Mouse (Mus musculus): ENCODE measurements around the gene Fryl.

The Fryl gene

DNA sequence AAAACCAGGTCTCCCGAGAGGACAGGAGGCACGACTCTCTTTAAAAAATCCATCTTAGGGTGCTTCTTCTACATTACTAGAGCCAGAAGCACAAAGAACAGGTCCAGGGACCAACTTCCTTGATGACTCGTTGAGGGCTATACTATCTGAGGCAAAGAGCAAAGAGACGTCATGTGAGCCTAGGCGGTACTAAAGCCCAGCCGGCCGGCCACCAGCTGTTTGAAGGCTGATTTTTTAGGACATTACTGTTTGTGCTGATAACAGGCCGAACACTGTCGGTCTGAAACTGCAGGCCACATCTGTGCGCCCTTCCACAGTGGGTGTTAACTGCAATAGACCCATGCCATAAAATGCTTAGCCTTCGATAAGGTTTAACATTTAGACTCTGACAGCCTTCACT, 64.7 kb downstream of the Fryl start:
- no peak for DNase-seq

DNA sequence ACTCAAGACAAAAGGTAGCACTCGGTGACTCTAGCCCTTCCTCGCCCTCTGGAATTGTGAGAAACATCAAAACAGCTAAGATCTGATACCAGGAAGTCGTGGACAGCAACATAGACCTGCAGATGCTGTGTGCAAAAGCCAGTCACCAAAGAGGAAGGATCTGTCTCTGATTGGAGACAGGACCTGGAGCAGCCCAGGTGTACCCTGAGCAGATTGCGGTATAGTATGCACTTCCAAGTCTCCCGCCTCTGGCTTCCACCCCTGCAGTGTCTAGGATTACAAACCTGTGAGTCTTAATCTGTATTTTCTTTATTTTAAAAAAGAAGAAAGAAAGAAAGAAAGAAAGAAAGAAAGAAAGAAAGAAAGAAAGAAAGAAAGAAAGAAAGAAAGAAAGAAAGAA, 66.3 kb downstream of the Fryl start:
- no peak for DNase-seq

DNA sequence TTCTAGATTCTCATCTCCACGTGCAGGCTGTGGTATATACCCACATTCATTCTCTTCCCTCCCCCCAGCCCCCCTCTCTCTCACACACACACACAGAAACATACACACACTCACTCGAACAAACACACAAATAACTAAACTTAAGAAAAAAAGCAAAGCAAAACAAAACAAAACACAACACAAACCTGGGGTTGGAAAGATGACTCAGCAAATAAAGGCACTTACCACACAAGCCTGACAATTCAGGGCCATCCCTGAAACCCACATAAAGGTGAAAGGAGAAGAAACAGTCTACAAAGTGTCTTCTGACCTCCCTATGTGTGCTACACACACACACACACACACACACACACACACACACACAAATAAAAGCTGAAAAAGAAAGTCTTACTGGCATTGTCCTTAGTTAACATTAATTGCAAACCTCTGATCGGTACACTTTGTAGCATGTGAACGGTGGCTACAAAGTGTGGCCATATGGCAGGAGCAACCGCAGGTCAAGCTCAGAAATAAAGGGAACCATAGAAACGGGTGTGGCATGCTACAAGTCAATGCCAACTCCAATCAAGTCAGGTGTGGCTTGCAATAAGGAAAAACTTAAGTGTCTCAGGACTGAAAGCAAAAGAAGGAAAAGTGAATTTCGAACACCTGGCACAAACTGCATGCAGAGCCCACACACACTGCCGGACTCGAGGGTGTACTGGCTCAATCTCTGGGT, 66.8 kb downstream of the Fryl start:
- DNase-seq = no peak

DNA sequence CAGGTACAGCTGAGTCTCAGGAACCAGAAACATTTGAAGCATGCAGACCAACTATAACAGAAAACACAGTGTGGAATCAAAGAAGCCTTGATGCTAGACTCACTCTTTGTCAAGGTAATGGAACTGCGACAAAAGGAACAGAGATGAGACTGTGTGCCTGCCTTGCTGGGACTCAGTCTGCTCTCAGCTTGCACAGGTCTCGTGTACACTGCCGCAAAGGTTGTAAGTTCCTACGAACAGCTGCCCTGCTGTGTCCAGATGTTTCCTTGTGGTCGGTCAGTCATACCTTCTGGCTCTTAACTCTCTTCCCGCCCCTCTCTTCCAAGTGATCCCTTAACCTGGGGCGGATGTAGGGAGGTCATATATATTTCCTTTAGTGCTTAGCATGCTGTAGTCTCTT, 67.8 kb downstream of the Fryl start:
- DNase-seq = no peak

DNA sequence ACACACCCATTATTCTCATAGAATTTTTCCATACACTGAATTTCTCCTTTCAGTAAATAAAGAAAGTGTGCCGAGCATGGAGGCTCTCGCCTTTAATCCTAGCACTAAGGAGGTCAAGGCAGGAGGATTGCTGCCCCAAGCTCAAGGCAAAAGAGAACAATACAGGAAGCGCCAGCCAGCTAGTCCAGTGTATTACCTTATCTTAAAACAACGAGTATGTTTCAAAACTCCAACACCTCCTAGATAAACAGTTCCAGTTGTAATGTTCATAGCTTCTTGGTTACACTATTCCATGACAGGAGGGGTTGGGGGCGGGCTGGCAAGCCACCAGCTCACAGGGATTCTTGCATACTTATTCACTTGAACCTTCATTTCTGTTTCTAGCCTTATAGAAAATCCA, 68.3 kb downstream of the Fryl start:
- DNase-seq = no peak

DNA sequence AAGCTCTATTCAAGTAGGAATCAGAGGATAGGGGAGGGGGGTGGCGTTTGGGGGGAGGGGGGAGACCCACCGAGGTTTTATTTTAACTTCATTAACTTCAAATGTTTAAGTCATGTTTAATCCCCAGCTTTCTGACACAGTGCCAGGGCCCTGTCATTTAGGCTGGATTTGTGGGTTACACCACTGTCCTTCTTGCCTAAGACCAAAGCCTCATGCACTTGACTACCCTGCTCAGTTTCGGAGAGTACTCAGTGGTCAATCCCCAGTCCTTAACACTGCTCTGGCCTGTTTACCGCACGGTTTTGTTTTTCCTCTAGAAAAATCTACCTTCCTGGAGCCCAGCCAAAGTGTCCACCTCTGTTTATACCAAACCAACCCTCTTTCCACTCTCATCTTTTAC, 69.5 kb downstream of the Fryl start:
- no peak for DNase-seq

DNA sequence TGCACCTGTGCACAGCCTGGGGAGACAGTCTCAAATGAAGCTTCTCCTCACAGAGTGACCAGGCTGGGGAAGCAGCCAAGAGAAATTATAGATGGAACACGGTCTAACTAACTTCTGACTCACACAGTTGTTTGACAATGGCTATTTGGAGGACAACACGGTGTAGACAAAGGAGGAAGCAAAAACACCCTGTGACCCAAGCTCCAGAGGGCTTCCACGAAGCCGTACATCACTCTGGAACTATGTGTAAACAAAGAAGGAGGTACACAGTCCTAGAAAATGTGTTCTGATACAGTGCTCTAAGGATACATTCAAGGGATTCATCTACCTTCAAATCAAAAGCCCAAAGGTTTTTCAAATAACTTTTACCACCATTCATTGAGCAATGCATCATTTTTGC, 71.0 kb downstream of the Fryl start:
- no peak for DNase-seq

DNA sequence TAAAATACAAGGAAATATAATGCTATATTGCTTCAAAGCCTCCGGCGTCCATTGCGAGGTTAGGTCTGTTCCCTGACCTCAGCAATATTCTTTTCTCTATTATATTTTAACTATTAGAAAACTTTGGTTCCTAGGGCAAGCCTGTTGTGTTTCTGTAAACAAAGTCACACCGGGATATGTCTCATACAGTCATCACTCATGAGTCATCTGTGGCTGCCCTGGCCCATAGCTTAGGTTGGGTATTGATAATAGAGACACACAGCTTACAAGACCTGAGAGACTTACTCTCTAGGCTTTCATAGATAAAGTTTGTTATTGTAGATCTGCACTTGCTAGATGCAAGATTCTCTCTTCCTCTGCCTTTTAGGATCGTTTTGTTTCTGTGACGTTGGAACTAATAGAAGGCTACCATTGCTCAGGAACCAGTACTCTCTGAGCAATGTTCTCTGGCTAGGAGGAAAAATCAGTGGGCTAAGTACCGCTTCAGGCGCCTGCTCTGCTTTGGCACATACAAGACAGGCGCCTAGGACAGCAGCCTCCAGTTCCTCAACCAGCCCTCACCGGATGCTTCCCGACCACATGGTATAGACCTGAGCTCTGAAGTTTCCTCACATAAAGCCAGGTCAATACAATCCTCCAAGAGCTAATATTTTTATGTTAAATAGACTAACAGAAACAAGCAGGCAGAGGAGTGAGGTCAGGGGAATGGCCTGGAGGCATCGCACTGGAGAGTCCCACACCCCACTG, 73.5 kb downstream of the Fryl start:
- DNase-seq = no peak

DNA sequence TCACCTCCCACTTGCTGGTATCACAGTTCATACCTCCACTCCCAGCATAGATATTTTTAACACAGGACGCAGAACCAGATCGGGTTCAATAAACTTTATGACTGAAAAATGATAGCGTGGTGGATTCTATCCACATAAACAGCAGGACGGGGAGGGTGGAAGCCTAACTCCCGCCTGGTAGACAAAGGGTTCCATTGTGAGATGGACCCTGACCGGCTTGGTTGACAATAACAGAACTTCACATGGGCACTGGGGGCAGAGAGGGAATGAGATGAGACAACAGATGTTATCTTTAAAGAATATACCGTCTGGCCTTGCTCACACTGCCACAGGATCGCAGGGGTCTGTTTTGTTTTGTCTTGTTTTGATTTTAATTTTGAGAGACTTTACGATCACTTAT, 74.2 kb downstream of the Fryl start:
- no peak for DNase-seq

DNA sequence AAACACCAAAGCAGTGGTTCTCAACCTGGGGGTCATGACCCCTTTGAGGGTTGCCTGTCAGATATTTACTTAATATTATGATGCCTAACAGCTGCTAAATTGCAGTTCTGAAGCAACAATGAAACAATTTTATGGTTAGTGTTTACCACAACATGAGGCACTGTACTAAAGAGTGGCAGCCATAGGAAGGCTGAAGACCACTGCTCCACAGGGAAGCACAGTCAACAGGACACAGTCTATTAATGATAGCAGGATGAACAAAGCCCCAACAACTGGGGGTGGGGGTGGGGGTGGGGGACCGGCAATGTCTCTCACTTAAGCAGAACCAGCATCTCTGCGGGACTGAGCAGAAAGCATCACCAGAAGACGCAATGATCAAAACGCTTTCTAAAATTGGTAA, 80.1 kb downstream of the Fryl start:
- DNase-seq = no peak

DNA sequence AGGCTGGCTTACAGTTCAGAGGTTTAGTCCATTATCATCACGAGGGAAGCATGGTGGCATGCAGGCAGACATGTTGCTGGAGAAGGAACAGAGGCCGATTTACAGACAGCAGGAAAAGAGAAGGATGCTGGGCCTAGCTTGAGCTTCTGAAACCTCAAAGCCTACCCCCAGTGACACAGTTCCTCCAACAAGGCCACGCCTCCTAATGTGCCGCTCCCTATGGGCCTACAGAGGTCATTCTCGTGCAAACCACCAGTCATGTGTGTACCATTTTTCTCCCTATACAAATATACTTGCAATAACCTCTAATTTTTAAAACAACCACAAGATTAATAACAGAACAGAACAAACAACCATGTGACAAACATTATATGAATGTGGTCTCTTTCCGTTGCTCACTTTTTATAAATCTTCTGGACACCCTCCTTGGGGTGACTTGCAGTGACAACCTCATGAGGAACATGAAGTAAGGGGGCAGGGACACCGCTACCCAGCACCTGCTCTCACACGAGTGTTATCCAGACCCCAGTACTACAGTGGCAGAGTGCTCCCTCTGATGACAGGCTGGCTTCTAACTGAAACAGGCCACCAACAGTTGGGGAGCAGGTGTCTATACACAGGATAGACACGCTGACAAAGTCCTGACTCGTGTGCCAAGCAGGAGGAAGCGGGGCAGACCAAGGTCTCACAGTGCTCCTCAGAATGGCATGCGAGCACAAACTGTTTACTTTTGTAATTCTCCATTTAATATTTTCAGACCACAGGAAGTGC, 80.9 kb downstream of the Fryl start:
- no peak for DNase-seq

DNA sequence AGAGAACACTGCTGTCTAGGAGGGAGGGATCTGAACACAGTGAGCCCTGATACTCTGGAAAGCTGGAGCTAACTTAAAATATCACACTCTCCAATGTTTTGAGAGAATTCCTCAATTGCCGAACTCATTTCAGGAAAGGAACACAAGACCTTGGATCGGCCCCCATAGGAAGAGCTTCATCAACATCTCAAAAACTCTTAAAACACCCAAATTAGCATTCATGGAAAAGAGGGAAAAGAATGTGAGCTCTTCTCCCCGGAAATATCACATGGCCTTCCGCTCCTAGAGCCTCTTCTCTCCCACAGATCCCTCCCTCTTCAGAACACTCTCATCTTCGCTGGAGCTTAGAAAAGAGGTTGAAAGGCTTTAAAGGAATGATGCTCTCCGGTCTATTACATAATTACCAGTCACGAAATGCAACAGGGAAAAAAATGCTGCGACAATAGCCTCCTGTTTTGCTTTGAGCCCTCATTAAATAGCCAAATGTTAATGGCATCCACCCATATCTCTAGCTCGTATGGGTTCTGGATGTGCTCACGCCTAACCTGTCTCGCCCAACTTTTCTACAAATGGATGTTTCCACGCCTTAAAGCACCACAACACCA, 84.4 kb downstream of the Fryl start:
- DNase-seq = no peak

DNA sequence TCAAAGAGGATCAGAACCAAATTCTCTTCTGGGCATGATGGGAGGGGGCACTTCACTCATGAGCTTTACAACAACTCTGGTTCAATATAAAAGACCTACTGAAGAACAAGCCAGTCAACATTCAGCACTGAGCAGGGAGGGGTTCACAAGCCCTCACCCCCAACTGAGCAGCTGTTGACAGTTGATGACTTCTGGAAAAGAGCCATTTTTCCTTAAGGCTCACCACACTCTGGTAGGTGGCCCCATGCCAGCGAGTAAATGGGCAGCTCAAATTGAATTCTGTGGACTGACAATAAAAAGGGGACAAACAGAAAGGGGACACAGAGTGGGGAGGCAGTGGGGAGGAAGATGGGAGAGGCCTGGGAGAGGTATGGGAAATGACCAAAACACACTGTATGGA, 85.2 kb downstream of the Fryl start:
- DNase-seq = no peak

DNA sequence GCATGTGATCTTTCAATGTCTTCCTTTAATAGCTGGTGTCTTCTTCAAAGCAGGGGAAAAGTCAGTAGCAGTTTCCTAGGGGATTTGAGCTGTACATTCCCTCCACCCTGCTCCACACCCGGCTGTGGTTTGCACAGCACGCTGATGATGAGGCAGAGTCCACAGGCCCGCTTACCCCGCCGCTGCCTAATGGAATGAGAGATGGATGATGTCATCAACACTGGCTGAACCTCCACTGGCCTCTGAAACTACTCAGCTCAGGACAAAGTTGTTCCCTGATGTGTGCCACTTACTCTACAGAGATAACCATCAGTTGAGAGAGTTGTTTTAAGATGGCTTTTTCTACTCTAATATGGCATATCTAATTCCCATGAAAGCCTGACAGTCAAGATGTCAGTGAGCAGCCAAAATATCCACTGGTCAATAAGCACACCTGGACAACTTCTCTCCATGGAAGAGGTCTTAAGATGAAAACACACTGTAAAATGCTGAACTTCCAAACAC, 87.6 kb downstream of the Fryl start:
- DNase-seq = no peak

DNA sequence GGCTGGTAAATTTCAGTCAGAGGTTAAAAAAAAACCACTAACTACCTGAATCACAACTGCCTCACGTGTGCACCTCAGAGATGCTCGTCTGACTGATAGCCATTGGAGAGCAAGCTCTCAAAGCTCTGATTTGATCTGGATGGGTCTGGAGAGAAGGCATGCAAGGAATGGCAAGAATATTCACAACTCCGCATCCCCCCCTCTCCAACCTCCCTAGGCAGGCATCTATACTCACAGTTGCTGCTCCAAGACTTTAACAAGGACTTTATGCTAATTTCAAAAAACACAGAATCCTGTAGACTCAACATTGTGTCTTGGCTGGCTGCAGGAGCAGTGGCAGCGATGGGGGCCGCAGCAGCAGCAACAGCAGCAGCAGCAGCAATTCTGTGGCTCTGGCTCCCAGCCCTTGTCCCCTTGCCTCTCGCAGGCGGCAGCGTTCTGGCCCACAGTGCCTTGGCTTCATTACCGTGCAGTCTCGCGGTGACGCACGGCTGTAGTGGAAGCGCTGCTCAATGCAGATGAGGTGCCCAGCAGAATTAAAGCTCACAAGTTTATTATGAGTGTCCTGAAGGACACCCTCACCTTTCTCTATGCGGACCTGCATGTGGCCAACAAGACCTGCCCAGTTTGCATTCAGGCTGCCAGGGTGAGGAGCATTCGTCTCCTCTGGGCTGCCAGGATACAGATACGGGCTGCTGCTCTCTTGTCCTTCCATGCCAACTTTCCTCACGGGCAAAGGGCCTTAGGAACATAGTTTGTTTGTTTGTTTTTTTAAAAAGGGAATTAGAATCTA, 88.2 kb downstream of the Fryl start:
- DNase-seq = no peak

DNA sequence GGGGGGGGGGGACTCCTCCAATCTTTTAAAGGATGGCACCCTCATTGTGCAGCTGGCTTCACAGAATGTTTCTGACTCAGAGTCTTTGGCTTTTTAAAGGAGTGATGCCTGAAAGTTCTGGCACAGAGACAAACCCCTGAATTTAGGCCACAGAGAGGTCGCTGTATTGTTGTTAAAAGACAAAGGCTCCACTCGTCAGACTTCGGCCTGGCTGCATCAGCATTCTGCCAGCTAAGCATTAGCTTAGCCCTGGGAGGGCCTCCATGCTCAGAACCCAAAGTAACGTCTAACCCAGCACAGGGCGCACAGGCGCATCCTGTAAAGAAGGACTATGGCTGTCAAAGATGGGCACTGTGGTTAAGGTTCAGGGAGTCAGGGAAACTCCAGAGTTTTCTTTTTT, 92.4 kb downstream of the Fryl start:
- DNase-seq = no peak

DNA sequence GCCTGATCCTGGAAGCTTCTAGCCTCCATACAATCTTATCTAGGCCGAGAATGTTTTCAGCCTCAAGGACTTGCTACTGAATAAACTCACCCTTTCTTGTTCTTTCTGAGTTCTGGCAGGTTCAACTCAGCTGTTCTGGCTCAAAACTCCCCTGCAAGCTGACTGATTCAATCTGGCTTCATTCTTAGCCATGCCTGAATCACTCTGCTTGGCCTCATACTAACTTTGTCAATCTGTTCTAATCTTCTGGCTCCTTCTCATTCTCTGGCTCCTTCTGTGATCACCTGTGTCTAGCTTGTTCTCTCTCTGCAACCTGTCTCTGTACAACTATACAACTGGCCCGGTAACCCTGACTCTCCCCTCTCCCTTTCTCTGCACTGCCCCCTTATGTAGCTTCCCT, 93.9 kb downstream of the Fryl start:
- DNase-seq = no peak

DNA sequence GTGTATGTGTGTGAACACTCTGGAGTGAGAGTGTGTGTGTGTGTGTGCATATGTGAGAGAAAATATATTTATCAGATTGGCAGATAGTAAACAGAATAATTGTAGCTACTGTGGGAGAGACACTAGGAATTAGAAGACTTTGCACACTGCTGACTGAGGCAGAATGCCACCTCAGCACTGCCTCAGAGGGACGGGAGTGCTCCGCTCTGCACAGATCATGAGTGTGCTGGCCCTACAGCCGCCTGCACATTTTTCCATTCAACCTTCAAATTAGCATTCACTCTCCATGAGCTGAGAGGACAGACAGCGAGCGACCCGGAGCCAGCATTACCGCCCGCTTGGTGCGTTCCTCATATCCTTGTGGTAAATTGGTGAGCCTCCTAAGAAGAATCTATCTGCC, 96.0 kb downstream of the Fryl start:
- DNase-seq = no peak

DNA sequence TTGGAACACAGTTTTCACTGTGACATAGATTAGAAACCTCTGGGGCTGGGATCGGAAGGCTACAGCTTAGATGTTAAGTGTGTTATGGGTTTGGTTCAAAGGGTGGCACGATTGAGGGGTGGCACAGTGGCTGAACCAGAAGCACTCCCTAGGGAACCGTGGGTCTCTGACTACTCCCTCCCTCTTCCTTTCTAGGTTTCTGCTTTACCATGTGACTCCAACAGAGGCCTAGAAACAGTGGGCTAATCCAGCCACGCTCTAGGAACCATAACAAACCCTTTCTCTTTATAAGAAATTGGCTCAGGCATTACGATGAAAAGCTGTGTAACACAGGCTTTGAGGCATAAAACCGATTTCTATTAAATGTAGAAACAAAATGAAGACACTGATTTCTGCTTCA, 98.9 kb downstream of the Fryl start:
- DNase-seq = peak; percentile 35 to 40

DNA sequence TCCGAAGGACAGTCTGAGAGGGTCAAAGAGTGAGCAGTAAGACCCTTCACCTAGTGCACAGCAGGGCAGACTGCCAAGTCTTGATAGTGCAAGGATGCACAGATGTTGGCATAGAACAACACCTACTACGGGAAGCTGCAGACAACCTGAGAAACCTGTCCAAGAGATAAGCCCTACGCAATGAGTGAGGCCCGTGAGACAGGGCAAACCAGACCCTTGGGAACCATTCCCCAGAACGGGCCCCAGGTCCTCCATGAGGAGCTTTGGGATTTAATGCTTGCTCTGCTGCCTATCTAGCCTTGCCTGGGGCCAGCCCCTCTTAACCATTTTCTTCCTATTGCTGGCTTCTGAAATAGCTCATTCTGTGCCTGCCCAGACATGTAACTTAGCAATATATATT, 99.4 kb downstream of the Fryl start:
- DNase-seq = no peak

DNA sequence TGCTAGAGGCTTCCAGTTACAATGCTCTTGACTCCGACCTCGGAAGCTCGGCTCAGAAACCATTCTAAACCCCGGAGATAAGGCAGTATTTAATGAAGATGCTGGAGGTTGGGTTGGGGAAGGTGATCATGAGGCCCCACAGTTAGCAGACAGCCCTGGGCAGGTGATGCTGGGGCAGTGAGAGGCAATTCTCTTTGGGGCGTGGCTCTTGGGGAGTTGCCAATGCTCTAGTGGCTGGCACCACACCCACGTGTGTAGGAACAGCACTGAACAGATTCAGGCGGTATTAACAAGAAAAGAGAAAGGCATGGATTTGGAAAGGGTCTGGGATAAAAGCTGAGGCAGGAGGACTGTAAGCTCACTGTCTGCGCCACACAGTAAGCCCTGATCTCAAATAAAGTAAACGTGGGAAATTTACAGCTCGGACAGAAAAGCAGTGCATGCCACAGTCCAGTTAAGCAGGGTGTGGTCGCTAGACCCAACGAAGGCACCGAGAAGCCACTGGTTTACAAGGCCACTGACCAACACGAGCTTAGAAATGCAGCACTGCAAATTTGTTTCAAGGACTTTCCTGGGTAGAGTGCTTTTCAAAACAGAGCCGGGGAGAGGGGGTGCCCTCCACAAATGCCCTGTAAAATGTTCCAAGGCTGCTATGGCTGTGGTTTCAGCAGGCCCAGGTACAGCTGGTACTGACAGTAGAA, 100.0 kb downstream of the Fryl start:
- no peak for DNase-seq
